Comparison of ENCODE assay signal across 22 mouse cellular contexts in genomic region chr13:29601033-29601432, GRCm38 (mm10).
DNase-seq lines count a peak whose midpoint lies in the region; ATAC-seq and TF ChIP-seq lines count a peak whose summit lies in the region.
"Had no signal": no experiment of that assay in that cellular context is flagged by ENCODE, and none has a peak within 500 bp of the region (broad histone marks: within the 10 kb centered on the region; RNA-seq: fewer than 3 reads in every experiment).

No protein-coding gene starts in this region.

- DNase-seq in kidney, adult 11 months = peak; percentile 46
- peak; percentile 44 to 46 for DNase-seq in kidney, adult 8-10 months
- no peak for DNase-seq in kidney, postnatal 0 days (ENCODE audit: low spot score)
- peak; percentile 15 for DNase-seq in skeletal muscle tissue, adult 2 months (ENCODE audit: low read depth, low spot score)
- DNase-seq in forebrain, embryonic 14.5 days (ENCODE audit: low spot score) = no peak
- DNase-seq in urinary bladder, postnatal 36 days (ENCODE audit: low spot score in 2 of 2) = no peak
- DNase-seq: adrenal gland, postnatal 14 days; cerebellum, adult 8-10 months; cerebellum, postnatal 36 days; embryo, embryonic 11 days; heart, postnatal 4 days; liver, embryonic 13.5 days; lung, adult 2 months; lung, postnatal 14 days; right cerebral cortex, postnatal 4 days; thymus, postnatal 36 days had no signal

- H3K27ac ChIP-seq in kidney, embryonic 14.5 days (ENCODE audit: low read depth, low read length) = no peak overlapping the region
- no peak overlapping the region for H3K27ac ChIP-seq in kidney, postnatal 0 days
- H3K27ac ChIP-seq in forebrain, embryonic 14.5 days (ENCODE audit: low read depth, low read length) = no peak overlapping the region
- H3K27ac ChIP-seq: hindbrain, embryonic 15.5 days; intestine, embryonic 15.5 days; liver, embryonic 13.5 days; midbrain, embryonic 12.5 days; stomach, embryonic 15.5 days had no signal

- TF ChIP-seq CTCF in kidney, postnatal 0 days (IDR thresholded peaks at IDR 0.05; ENCODE audit: low read depth) = no peak

- H3K27me3 ChIP-seq in kidney, embryonic 14.5 days (ENCODE audit: control insufficient read depth, insufficient read depth, low read length) = no peaks in the 10 kb centered on the region
- no peaks in the 10 kb centered on the region for H3K27me3 ChIP-seq in kidney, postnatal 0 days (ENCODE audit: insufficient read depth, low read length)
- no peaks in the 10 kb centered on the region for H3K27me3 ChIP-seq in forebrain, embryonic 14.5 days (replicated peaks; ENCODE audit: control insufficient read depth, insufficient read depth, low read length)
- H3K27me3 ChIP-seq: hindbrain, embryonic 15.5 days; intestine, embryonic 15.5 days; liver, embryonic 13.5 days; midbrain, embryonic 12.5 days; stomach, embryonic 15.5 days had no signal

- ATAC-seq in kidney, embryonic 14.5 days (ENCODE audit: low FRiP score, low TSS enrichment) = no peak
- peak; percentile 69; the same call in 1 of the 2 replicates for ATAC-seq in kidney, postnatal 0 days (replicated peaks; ENCODE audit: low FRiP score, low read depth)
- ATAC-seq in forebrain, embryonic 14.5 days = no peak
- ATAC-seq: forebrain, embryonic 16.5 days; intestine, embryonic 15.5 days had no signal

- H3K4me2 ChIP-seq in kidney, embryonic 14.5 days (replicated peaks; ENCODE audit: low read depth, low read length) = no peak overlapping the region
- H3K4me2 ChIP-seq in kidney, postnatal 0 days (ENCODE audit: low read length) = no peak overlapping the region
- H3K4me2 ChIP-seq in forebrain, embryonic 14.5 days (ENCODE audit: low read length) = no peak overlapping the region
- H3K4me2 ChIP-seq: hindbrain, embryonic 15.5 days; intestine, embryonic 15.5 days; liver, embryonic 13.5 days; midbrain, embryonic 12.5 days; stomach, embryonic 15.5 days had no signal

- H3K4me1 ChIP-seq in kidney, embryonic 14.5 days (ENCODE audit: control insufficient read depth, insufficient read depth, low read length) = no peaks in the 10 kb centered on the region
- H3K4me1 ChIP-seq in kidney, postnatal 0 days (replicated peaks; ENCODE audit: insufficient read depth, low read length) = no peaks in the 10 kb centered on the region
- H3K4me1 ChIP-seq in forebrain, embryonic 14.5 days (ENCODE audit: control insufficient read depth, insufficient read depth, low read length) = peaks cover 3% of the 10 kb centered on the region; the same call in 1 of the 2 replicates
- H3K4me1 ChIP-seq: hindbrain, embryonic 15.5 days; intestine, embryonic 15.5 days; liver, embryonic 13.5 days; stomach, embryonic 15.5 days had no signal

- H3K9ac ChIP-seq in kidney, embryonic 14.5 days (ENCODE audit: low read depth, low read length) = no peak overlapping the region
- no peak overlapping the region for H3K9ac ChIP-seq in kidney, postnatal 0 days (ENCODE audit: low read depth, low read length)
- no peak overlapping the region for H3K9ac ChIP-seq in forebrain, embryonic 14.5 days (ENCODE audit: low read length)
- H3K9ac ChIP-seq: hindbrain, embryonic 15.5 days; intestine, embryonic 15.5 days; liver, embryonic 13.5 days; midbrain, embryonic 12.5 days; stomach, embryonic 15.5 days had no signal

- H3K9me3 ChIP-seq in kidney, embryonic 14.5 days (ENCODE audit: control insufficient read depth, low read length) = no peaks in the 10 kb centered on the region; the same call in 1 of the 2 replicates
- H3K9me3 ChIP-seq in kidney, postnatal 0 days (replicated peaks; ENCODE audit: low read length) = no peaks in the 10 kb centered on the region
- no peaks in the 10 kb centered on the region for H3K9me3 ChIP-seq in forebrain, embryonic 14.5 days (replicated peaks; ENCODE audit: control insufficient read depth, low read length)
- H3K9me3 ChIP-seq: hindbrain, embryonic 15.5 days; intestine, embryonic 15.5 days; liver, embryonic 13.5 days; midbrain, embryonic 12.5 days; stomach, embryonic 15.5 days had no signal

- H3K36me3 ChIP-seq in kidney, embryonic 14.5 days (ENCODE audit: control insufficient read depth, insufficient read depth, low read length) = no peaks in the 10 kb centered on the region
- H3K36me3 ChIP-seq in kidney, postnatal 0 days (ENCODE audit: insufficient read depth, low read length) = no peaks in the 10 kb centered on the region
- no peaks in the 10 kb centered on the region for H3K36me3 ChIP-seq in forebrain, embryonic 14.5 days (ENCODE audit: control insufficient read depth, insufficient read depth, low read length)
- H3K36me3 ChIP-seq: hindbrain, embryonic 15.5 days; intestine, embryonic 15.5 days; liver, embryonic 13.5 days; midbrain, embryonic 12.5 days; stomach, embryonic 15.5 days had no signal

- H3K4me3 ChIP-seq in kidney, embryonic 14.5 days (ENCODE audit: low read length) = no peak overlapping the region
- H3K4me3 ChIP-seq in kidney, postnatal 0 days (replicated peaks; ENCODE audit: low read depth, low read length) = no peak overlapping the region
- H3K4me3 ChIP-seq in forebrain, embryonic 14.5 days (ENCODE audit: low read depth, low read length) = no peak overlapping the region
- H3K4me3 ChIP-seq: hindbrain, embryonic 15.5 days; intestine, embryonic 15.5 days; liver, embryonic 13.5 days; midbrain, embryonic 12.5 days; stomach, embryonic 15.5 days had no signal

- 81% methylated on average over 2 of the region's 2 CpGs for WGBS in kidney, embryonic 14.5 days
- WGBS in kidney, postnatal 0 days = 81% methylated on average over 2 of the region's 2 CpGs
- 86% methylated on average over 2 of the region's 2 CpGs for WGBS in forebrain, embryonic 14.5 days

Comparison
In these comparisons a context has a peak if more than half of its experiments do, and no peak if none do; other contexts are left out.
1. DNase-seq: peak in kidney, adult 11 months (single experiment), kidney, adult 8-10 months (2 of 2) and skeletal muscle tissue, adult 2 months (single experiment); none in kidney, postnatal 0 days (single experiment), forebrain, embryonic 14.5 days (single experiment) and urinary bladder, postnatal 36 days (0 of 2).